Mouse (Mus musculus): ENCODE measurements at regions not wholly inside any gene's neighbourhood (a gene's known extent, or its start where the extent isn't known, plus 50 kb on each side); places are given as distances from the start of the nearest gene placed in this dataset.

DNA sequence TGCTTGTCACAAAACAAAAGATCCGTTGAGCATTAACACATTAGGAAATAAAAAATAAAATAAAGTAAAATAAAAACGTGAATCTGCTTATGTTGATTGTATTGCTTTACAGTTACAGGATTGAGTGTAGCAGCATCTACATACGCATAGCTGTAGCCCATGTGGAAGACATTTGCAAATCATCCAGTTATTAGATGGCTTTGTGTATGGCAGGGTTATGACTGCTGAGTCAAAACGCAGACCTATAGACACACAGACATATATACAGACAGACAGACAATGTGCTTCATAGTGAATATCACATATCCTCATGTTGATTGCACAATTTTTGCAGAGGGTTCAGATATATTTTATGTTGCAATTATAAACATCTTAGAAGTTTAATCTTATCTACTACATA, 64.5 kb downstream of the Gm11146 start:
- DNase-seq (ENCODE audit: low spot score in 2 of 2): no peak

- DNase-seq (ENCODE audit: low spot score in 2 of 2): peak in 1 of 2 experiments; percentile 19
Measured at GRCm38 (mm10) chr16:77536746-77537145, 65.1 kb downstream of the Gm11146 start.

DNA sequence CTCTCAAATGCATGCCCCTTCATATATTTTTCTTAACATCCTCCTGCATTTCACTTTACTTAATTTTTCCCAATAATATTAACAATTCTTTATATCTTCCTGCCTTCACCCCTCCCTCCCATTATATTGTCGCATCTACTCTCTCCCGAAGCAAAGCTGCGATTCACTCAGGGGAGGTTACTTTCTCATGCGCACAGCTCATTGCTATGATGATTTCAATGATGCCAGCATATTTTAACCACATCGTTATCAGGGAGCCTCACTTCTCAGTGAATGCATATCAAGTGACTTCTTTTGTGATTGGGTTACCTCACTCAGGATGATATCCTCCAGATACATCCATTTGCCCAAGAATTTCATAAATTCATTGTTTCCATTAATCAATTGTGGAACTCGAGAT, 65.6 kb downstream of the Gm11146 start:
- no peak for DNase-seq (ENCODE audit: low spot score in 2 of 2)

DNA sequence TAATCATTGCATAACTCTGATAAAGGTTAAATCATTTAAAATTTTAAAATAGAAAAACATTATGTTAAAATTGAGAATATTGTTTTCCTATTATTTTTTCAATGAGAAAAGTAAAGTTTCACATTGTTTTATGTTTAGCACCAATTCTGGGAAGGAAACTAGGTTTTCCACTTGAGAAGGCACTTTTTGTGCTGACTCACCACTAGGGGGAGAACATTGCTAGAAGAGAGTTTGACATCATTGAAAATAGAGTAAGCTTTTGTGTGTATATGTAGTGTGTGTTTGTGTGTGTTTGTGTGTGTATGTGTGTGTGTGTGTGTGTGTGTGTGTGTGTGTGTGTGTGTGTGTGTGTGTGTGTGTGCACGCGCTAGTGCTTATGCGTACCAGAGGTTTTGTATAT, 66.9 kb downstream of the Gm11146 start:
- no peak for DNase-seq (ENCODE audit: low spot score in 2 of 2)

DNA sequence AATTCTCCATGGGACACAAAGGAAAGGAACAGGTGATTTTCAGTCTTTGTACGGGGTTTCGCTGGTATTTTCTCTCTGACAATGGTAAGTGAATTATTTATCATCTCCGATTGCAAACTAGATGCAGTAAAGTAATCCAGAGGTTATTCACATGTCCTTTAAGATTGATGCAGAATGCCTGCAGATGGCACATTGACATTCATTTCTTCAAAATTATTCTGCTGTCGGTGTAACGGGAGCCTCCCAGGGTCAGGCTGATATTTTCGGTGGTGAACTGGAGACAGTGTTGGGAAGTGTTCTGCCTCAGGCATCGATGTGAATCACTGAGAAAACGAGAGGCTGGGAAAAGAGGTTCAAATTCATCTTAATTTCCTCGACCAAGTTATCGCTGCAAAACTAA, 70.3 kb downstream of the Gm11146 start:
- DNase-seq (ENCODE audit: low spot score in 2 of 2): no peak

- no peak for DNase-seq (ENCODE audit: low spot score in 2 of 2)
Measured at GRCm38 (mm10) chr16:77527951-77528350, 73.9 kb downstream of the Gm11146 start.

DNA sequence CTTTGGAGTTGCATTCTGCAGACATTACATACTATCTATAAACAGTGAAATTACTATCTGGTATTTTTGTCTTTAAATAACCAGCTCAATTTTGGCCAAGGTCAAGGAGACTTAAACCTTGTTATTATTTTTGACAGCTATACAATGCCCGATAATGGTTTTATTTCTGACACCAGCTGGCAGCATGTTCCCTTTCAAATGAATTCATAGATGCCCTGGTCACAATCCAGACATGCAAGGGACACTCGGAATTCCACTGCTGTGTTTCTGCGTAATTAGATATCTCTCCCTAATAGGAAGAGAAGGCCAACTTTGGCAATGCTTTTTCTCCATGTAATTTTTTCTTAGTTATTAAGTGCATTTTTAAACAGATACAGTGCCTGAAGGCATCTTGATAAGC, 87.3 kb downstream of the Gm11146 start:
- no peak for DNase-seq (ENCODE audit: low spot score in 2 of 2)

DNA sequence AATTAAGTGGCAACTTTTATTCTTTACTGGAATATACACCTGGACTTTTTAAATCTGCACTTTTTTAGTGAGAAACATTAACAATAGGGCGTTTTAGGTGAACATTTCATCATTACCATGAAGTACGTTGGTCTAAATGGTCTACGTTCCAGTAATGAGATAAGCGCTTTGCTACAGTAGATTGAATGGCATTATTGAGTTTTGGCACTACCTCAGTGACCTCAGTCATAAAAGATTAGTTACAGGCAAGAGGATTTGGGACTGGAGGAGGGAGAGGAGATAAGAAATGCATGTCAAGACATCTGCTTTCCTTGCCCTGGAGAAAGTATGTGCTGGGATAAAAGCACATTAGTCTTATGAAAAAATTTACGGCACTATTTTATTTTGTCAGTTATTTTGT, 98.3 kb downstream of the Gm11146 start:
- DNase-seq (ENCODE audit: low spot score in 2 of 2): no peak

- DNase-seq (ENCODE audit: low spot score in 2 of 2): no peak
Measured at GRCm38 (mm10) chr16:77502916-77503315, 99.0 kb downstream of the Gm11146 start.

GRCm38 (mm10) chr16:77502026-77502425, 99.9 kb downstream of the Gm11146 start:
- DNase-seq (ENCODE audit: low spot score in 2 of 2): no peak

DNA sequence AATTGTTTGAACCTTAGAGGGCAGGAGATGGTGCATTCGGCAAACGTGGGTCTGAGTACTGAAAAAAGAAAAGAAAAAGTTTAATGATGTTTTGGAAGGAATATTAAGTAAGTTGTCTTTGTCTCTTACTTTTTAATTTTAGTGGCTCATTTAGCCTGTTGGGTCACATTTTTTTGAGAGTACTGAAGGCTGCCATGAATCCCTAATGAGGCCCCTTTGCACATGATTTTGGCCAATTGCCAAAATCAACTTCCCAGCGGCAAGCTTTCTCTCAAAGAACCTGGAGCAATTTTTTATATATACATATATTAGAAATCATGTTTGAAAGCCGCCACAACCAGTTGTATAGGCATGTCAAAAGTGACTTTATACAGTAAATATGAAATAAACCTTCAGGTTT, 100.9 kb downstream of the Gm11146 start:
- DNase-seq (ENCODE audit: low spot score in 2 of 2): no peak

GRCm38 (mm10) chr16:77500413-77500812, 101.5 kb downstream of the Gm11146 start:
- no peak for DNase-seq (ENCODE audit: low spot score in 2 of 2)

- DNase-seq (ENCODE audit: low spot score in 2 of 2): peak; percentile 56 to 82
Measured at GRCm38 (mm10) chr16:77499537-77500301, 102.2 kb downstream of the Gm11146 start.

DNA sequence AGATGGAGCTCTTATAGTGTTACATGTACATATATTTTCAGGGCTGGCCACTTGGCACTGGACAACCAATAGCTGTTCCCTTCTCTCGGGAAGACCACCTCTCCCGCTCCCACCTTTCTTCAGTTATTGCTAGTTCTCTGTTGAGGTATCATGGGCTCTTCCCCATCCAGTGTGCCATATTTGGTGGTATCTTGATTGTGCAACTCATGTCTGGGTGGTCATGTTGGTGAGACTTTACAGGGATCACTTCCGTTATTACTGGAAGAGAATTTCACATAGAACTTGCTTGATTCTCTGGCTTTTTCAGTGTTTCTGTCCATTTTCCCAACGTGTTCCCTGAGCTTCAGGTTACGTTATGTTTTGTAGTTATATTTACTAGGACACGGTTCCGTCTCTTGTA, 106.6 kb downstream of the Gm11146 start:
- no peak for DNase-seq (ENCODE audit: low spot score in 2 of 2)

- DNase-seq (ENCODE audit: low spot score in 2 of 2): no peak
Measured at GRCm38 (mm10) chr16:77494042-77494441, 107.9 kb downstream of the Gm11146 start.

GRCm38 (mm10) chr16:77488155-77488554, 113.7 kb downstream of the Gm11146 start:
- no peak for DNase-seq (ENCODE audit: low spot score in 2 of 2)

DNA sequence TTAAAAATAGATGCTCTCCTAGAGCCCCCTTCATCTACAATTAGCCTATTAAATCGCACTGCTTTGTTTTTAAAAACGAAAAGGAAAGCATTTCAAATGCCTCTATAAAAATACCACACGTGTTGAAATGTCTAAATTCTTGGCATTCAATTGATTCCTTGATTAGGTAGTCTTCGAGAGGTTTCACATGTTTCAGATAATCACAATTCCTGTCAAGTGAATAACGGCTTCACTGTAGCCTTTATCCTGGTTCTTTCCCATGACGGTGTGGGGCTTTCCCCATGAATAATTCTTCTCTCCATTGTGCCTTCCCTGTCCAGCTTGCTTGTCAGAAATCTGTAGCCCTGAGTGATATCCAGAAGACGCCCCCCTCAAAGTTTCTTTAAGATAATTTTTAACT, 122.1 kb downstream of the Gm11146 start:
- DNase-seq (ENCODE audit: low spot score in 2 of 2): no peak

DNA sequence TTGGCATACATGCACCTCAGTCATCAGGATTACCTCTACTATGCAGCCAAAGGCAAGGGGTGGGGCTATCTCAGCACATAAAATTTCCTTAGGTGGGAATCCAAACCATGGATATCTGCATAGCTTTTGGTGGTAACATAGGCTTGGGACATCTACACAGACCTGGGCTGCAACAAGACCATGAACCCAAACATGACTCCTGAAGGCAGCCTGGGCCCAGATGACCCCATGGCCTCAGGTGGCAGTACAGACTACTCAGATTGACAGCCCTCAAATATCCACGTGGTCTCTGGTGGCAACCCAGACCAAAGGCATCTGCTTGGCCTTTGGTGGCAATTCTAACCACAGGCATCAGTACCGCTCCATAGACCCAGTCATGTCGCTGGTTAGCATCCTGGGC, 130.0 kb downstream of the Gm11146 start:
- no peak for DNase-seq (ENCODE audit: low spot score in 2 of 2)

DNA sequence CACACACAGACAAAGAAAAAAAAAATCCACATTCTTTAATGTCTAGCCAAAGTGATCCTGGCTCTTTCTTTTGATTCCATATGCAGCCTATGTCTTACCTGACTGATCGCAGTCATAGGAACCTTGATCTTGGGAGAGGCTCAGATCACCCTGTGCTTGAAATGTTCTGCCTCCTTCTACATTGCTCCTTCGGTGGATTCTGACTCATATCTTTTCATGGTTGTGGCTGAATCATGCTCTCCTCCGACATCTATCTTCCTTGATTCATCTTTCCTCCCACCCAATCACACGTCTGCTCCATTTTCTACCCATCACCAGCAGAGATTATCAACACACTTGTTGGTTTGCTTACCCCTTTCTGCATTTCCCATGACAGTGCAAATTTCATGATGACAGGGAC, 132.0 kb downstream of the Gm11146 start:
- no peak for DNase-seq (ENCODE audit: low spot score in 2 of 2)

DNA sequence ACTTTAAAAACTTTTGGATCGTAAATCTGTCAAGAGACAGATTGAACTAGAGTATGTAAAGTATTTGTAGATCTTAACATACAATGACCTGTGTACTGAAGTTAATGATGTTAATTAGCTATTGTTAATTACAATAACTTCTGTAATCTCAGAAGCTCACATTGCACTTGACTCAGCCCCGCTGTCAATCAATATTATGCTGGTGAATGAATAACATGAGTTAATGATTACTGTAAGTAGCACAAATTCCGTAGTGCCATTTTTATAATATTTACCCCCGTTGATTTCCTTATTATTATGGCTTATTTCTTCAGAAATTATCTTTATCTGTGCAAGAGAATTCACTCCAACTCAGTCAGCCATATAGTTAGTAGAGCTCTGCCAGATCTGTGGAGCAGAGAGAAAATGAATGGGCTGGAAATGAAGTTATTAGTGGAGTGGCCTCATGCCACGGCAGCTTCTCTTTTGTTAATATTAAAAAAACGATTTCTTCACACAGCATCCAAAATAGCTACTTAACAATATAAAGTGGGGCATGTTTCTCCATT, 132.5 kb downstream of the Gm11146 start:
- no peak for DNase-seq (ENCODE audit: low spot score in 2 of 2)

GRCm38 (mm10) chr16:77467216-77467615, 134.7 kb downstream of the Gm11146 start:
- no peak for DNase-seq (ENCODE audit: low spot score in 2 of 2)

GRCm38 (mm10) chr16:77464623-77465022, 137.3 kb downstream of the Gm11146 start:
- DNase-seq (ENCODE audit: low spot score in 2 of 2): no peak

- DNase-seq (ENCODE audit: low spot score in 2 of 2): no peak
Measured at GRCm38 (mm10) chr16:77461922-77462321, 140.0 kb downstream of the Gm11146 start.

DNA sequence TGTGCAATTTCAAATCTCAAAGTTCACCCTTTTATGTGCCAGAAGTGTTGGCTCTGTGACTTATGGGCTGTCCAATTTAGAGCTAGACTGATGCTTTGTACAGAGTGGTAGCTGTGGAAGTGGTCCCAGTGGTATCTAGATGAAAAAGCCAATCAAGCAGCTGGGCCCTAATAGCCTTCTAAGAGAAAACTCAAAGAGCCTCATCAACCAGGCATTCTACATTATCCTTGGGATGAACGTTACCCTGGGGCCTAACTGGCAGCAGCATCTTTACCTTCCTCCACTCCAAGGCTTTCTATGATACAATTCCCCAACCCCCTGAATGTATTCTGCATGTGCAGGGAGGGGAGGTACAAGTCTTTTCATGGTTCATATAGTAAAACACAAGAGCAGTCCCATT, 140.4 kb downstream of the Gm11146 start:
- no peak for DNase-seq (ENCODE audit: low spot score in 2 of 2)

Data from cerebellum, postnatal 4 days (tissue).